Mouse (Mus musculus) C2C12 (cell line): ENCODE data around the gene Mien1. TPM values are rescaled to one million over a fixed set of nuclear protein-coding genes. Genes with fewer than 3 reads are reported as not detected.
A peak's percentile ranks its signal among the peaks of the same experiment; 100 is the strongest.

Experiments
- H3K27me3 ChIP-seq: one replicate; pipeline ENCODE4 v1.6.1; 2011; ENCODE audit not compliant: control insufficient read depth, insufficient read depth, insufficient read length
- H3K36me3 ChIP-seq: one replicate; pipeline ENCODE4 v1.6.1; 2011; ENCODE audit not compliant: control insufficient read depth, insufficient read depth
- H3K4me3 ChIP-seq: one replicate; pipeline ENCODE4 v1.5.1; 2011; ENCODE audit warnings: mild to moderate bottlenecking, control low read depth; ENCODE audit not compliant: poor library complexity, insufficient read depth, severe bottlenecking
- H3K79me2 ChIP-seq: one replicate; pipeline ENCODE4 v1.6.1; 2011; ENCODE audit not compliant: control insufficient read depth, insufficient read depth
- H3K79me3 ChIP-seq: one replicate; pipeline ENCODE4 v1.6.1; 2011; ENCODE audit warnings: low read depth, control low read depth
- H3ac ChIP-seq: one replicate; pipeline ENCODE3; 2011; ENCODE audit warnings: low read depth; ENCODE audit not compliant: control insufficient read depth, insufficient read length
- CEBPB ChIP-seq: IDR thresholded peaks from one replicate; pipeline ENCODE4 v1.6.1; 2011; ENCODE audit warnings: low read depth, mild to moderate bottlenecking, control low read depth, moderate library complexity
- CTCF ChIP-seq: IDR thresholded peaks from one replicate; pipeline ENCODE4 v1.5.1; 2011; ENCODE audit not compliant: control insufficient read depth, insufficient read depth, insufficient read length
- FOSL1 ChIP-seq: IDR thresholded peaks from one replicate; pipeline ENCODE4 v1.8.0; 2011; ENCODE audit warnings: mild to moderate bottlenecking, low read length; ENCODE audit not compliant: poor library complexity, insufficient read depth, severe bottlenecking
- MAX ChIP-seq: IDR thresholded peaks from one replicate; pipeline ENCODE4 v1.6.1; 2011; ENCODE audit warnings: mild to moderate bottlenecking, control low read depth
- MYOD1 ChIP-seq: IDR thresholded peaks from one replicate; pipeline ENCODE4 v1.6.1; 2011; ENCODE audit warnings: low read depth; ENCODE audit not compliant: control insufficient read depth, insufficient read length
- MYOG ChIP-seq: IDR thresholded peaks from one replicate; pipeline ENCODE4 v1.6.1; 2011; ENCODE audit not compliant: control insufficient read depth, insufficient read length; ENCODE audit errors: extremely low read depth
- USF1 ChIP-seq: IDR thresholded peaks from one replicate; pipeline ENCODE4 v1.6.1; 2011; ENCODE audit warnings: low read depth, mild to moderate bottlenecking, control low read depth, moderate library complexity
- polyA plus RNA-seq: library from polyadenylated mRNA; unstranded; fragments of >200 nt; fragmentation: generic; extraction: Trizol; gene quantifications from one replicate; pipeline ENCODE4 v1.2.1, GENCODE M21; 2012; ENCODE audit warnings: missing spikeins

The Mien1 gene
- polyA plus RNA-seq, 1 experiment, result 73.7 TPM

- no peak for TF ChIP-seq MAX
- TF ChIP-seq USF1, result peak; percentile 35
- H3K79me2 ChIP-seq, result no peaks in the 10 kb centered on the region
- peaks cover 60% of the 10 kb centered on the region for H3K27me3 ChIP-seq
- no peak overlapping the region for H3K4me3 ChIP-seq
- H3K79me3 ChIP-seq, result no peaks in the 10 kb centered on the region
- no peaks in the 10 kb centered on the region for H3K36me3 ChIP-seq
- H3ac ChIP-seq, result no peak overlapping the region
Measured at GRCm38 (mm10) chr11:98479026-98479939, 40.5 kb upstream of the Mien1 start.

DNA sequence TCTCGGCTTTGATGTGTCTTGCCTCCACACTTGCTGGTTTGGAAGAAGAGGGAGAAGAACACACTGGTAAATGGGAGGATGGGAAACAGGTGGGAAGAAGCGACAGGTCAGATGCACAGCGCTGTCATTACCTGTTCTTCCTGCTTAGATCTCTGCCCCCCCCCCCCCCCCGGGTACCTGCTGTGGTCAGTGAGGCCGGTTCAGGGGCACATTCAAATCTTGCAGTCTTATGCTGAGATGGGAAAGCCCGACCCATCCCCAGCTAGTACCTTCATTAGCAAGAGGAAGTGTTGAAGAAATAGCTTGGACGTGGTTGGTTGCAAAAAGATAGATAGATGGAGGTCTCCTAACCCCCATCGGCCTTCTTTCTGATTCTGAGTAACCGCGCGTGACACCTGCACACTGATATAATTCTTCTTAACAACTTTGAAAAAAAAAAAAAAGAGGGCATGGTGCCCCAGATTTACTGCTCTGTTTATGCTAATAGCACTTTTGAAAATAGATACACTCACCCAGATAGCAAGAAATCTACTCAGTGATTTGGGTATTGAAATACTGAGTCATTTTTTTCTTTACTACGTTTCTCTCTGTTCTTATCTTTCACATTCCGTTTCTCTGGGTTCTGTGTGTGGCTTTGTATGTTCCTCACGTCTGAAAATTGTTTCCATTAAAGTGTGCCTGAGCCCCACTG lies 38.4 kb upstream of the Mien1 start:
- H3K4me3 ChIP-seq, result no peak overlapping the region
- no peaks in the 10 kb centered on the region for H3K79me2 ChIP-seq
- no peaks in the 10 kb centered on the region for H3K79me3 ChIP-seq
- TF ChIP-seq CEBPB, result no peak
- TF ChIP-seq MYOG, result no peak
- no peak for TF ChIP-seq MYOD1
- no peak for TF ChIP-seq CTCF
- TF ChIP-seq FOSL1, result no peak
- TF ChIP-seq USF1, result no peak
- H3K36me3 ChIP-seq, result no peaks in the 10 kb centered on the region
- H3ac ChIP-seq, result no peak overlapping the region
- peaks cover 55% of the 10 kb centered on the region for H3K27me3 ChIP-seq

DNA sequence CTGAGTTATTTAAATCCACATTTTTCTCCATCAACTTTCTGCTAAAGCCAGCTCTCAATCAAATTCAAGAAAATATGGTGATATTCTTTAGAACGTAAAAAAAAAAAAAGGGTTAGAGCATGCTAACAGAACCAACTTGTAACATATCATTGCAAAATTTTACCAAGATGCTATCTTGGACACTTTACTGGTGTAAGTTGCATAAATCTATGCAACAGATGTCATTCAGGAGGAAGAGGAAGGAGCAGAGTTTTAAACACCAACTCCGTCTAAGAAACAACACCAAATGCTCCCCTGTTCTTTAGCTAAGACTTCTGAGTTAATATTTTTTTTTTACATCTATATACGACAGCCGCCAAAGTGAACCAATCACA lies 37.6 kb upstream of the Mien1 start:
- Histone ChIP-seq H3K27me3 (peaks cover 50% of the 10 kb centered on the region), H3ac (no peak overlapping the region), H3K79me2 (no peaks in the 10 kb centered on the region), H3K79me3 (no peaks in the 10 kb centered on the region), H3K36me3 (no peaks in the 10 kb centered on the region), H3K4me3 (no peak overlapping the region)
- TF ChIP-seq MYOG, result no peak
- TF ChIP-seq USF1, result no peak
- no peak for TF ChIP-seq CEBPB
- no peak for TF ChIP-seq MYOD1
- no peak for TF ChIP-seq CTCF
- no peak for TF ChIP-seq MAX
- no peak for TF ChIP-seq FOSL1

DNA sequence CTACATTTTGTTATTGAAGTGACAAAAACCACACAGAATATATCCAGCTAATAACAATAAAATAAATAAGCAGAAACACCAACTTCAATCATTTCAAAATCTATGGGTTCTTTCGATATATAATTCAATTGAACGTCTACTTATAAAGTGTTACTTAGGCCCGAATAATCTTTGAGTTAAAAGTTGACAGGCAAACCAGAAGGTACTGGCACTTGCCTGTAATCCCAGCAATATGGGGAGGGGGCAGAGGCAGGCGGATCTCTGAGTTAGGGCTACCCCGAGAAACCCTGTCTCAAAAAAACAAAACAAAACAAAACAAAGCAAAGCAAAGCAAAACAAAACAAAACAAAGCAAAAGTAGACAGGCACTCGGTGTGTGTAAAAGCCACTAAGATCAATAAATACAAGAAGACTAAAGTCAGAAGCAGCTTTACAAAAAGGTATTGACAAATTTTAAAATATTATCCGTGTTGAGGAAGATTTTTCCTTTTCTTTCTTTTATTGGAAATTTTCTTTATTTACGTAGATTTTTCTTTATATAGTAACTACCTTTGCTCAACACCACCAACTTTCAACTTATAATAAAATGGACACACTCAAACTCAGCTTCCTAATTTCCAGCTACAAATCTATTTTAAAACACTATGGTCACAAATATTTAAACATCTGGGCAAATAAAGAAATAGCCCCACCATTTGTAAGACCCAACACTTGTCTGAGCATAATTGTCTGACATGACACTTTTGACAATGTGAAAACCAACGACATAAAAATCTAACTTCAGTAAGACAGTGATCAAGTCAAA lies 37.0 kb upstream of the Mien1 start:
- Histone ChIP-seq H3K4me3 (no peak overlapping the region), H3ac (no peak overlapping the region), H3K79me3 (no peaks in the 10 kb centered on the region), H3K79me2 (no peaks in the 10 kb centered on the region), H3K36me3 (no peaks in the 10 kb centered on the region), H3K27me3 (peaks cover 50% of the 10 kb centered on the region)
- no peak for TF ChIP-seq USF1
- no peak for TF ChIP-seq MYOG
- no peak for TF ChIP-seq CEBPB
- TF ChIP-seq CTCF, result no peak
- no peak for TF ChIP-seq FOSL1
- no peak for TF ChIP-seq MAX
- TF ChIP-seq MYOD1, result no peak

GRCm38 (mm10) chr11:98474967-98475366 lies 36.2 kb upstream of the Mien1 start:
- Histone ChIP-seq H3ac (no peak overlapping the region), H3K36me3 (no peaks in the 10 kb centered on the region), H3K79me2 (no peaks in the 10 kb centered on the region), H3K27me3 (peaks cover 50% of the 10 kb centered on the region), H3K79me3 (no peaks in the 10 kb centered on the region), H3K4me3 (no peak overlapping the region)
- TF ChIP-seq USF1 (no peak), MAX (no peak), CTCF (no peak), MYOD1 (no peak), FOSL1 (no peak), MYOG (no peak), CEBPB (no peak)
